Mouse (Mus musculus) frontal cortex, postnatal 36 days (tissue): ENCODE measurements around the gene Timmdc1.
"Not testable (repeated sequence)": the region's sequence is repeated elsewhere in the genome, so short reads cannot be mapped to it uniquely, and the experiment has no call there.

Source experiments
- DNase-seq, 2 experiments: peaks; one replicate each; pipeline ENCODE4 v3.0.0; 2022; ENCODE audit warnings: low spot score in 2 of 2

Gene Timmdc1

GRCm38 (mm10) chr16:38496604-38497140 lies 25.8 kb downstream of the Timmdc1 start:
- DNase-seq = no peak

- DNase-seq = peak in 1 of 2 experiments; percentile 14
Observed at GRCm38 (mm10) chr16:38493890-38494289, 28.6 kb downstream of the Timmdc1 start.

- no peak for DNase-seq
Observed at GRCm38 (mm10) chr16:38492551-38492950, 29.9 kb downstream of the Timmdc1 start.

GRCm38 (mm10) chr16:38483582-38484309 lies 38.7 kb downstream of the Timmdc1 start:
- no peak for DNase-seq

- DNase-seq = peak in 1 of 2 experiments; percentile 13
Observed at GRCm38 (mm10) chr16:38482780-38483562, 39.5 kb downstream of the Timmdc1 start.

- no peak for DNase-seq
Observed at GRCm38 (mm10) chr16:38481327-38481726, 41.1 kb downstream of the Timmdc1 start.

- no peak for DNase-seq
Observed at GRCm38 (mm10) chr16:38478296-38478695, 44.2 kb downstream of the Timmdc1 start.

GRCm38 (mm10) chr16:38477241-38477608 lies 45.2 kb downstream of the Timmdc1 start:
- DNase-seq = not testable (repeated sequence)

GRCm38 (mm10) chr16:38476312-38477240 lies 45.9 kb downstream of the Timmdc1 start:
- peak; percentile 28 to 48 for DNase-seq

- DNase-seq = no peak
Observed at GRCm38 (mm10) chr16:38475681-38476311, 46.7 kb downstream of the Timmdc1 start.

GRCm38 (mm10) chr16:38474677-38475286 lies 47.7 kb downstream of the Timmdc1 start:
- no peak for DNase-seq

- DNase-seq = no peak
Observed at GRCm38 (mm10) chr16:38473661-38474060, 48.8 kb downstream of the Timmdc1 start.

- DNase-seq = no peak
Observed at GRCm38 (mm10) chr16:38472507-38472873, 50.0 kb downstream of the Timmdc1 start.

GRCm38 (mm10) chr16:38471697-38472506 lies 50.6 kb downstream of the Timmdc1 start:
- DNase-seq = no peak

GRCm38 (mm10) chr16:38469437-38469836 lies 53.0 kb downstream of the Timmdc1 start:
- no peak for DNase-seq

GRCm38 (mm10) chr16:38468706-38469018 lies 53.8 kb downstream of the Timmdc1 start:
- no peak for DNase-seq

- no peak for DNase-seq
Observed at GRCm38 (mm10) chr16:38467917-38468705, 54.4 kb downstream of the Timmdc1 start.

- DNase-seq = no peak
Observed at GRCm38 (mm10) chr16:38467091-38467916, 55.2 kb downstream of the Timmdc1 start.
